Mouse (Mus musculus) bone marrow macrophage, adult 2 months (primary cell): ENCODE results near the gene Plk5.

Experiments
- CTCF ChIP-seq: IDR thresholded peaks from 2 replicates; pipeline ENCODE4 v1.5.1; 2012; ENCODE audit warnings: low read depth, mild to moderate bottlenecking, low read length, moderate library complexity
- POLR2A ChIP-seq: IDR thresholded peaks from 2 replicates; pipeline ENCODE4 v1.6.1; 2012; ENCODE audit warnings: mild to moderate bottlenecking, low read depth, low read length, borderline replicate concordance

GRCm38 (mm10) chr10:80405481-80406173 lies 49.4 kb downstream of the Plk5 start:
- no peak for TF ChIP-seq CTCF
- no peak for TF ChIP-seq POLR2A
